Mouse (Mus musculus): ENCODE measurements around the gene Gm21885.
"Not testable (repeated sequence)": the region's sequence is repeated elsewhere in the genome, so short reads cannot be mapped to it uniquely, and the experiment has no call there.

Gene Gm21885

DNA sequence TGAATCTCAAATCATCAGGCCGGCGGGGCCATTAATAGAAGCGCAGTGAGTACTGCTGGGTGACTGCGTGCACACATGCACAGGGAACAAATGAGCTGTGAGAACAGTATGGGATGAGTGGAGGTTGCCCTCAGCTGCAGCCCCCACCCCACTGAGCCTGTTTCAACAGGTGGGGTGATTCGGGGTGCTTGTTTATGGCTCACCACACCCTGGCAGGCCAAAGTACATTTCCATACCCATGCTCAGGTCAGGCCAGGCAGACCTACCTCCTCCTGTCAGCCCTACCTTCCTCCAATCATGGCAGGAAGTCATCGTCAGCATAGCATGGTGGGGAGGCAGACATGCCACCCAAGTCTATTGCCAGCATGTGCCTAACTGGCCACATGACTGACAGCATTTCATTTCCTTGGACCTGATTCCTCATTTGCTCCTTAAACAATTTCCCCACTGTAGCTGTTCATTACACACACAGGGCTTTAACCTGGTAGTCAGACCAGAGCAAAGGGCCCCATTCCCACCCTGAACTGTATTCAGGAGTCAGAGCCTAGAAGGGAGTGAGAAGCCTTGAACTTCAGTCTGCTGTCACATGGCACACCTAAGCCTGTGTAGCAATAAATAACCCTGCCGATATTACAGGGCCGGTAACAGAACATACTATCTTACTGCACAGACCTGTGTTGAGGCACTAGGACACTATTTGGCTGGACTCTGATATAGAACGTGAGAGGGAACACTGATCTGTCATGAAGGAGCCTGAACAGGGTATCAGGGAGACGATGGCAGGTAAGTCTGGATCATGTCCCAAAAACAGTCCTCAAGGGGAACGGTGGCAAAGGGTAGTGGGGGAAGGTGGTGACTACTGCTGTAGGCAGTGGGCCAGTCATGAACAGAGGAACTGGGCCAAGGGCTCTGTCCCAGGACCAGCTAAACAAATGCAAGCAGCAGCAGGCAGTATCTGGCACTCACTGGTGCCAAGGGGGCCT lies at the start of gene Gm21885:
TSS of gene Gm21885 (plus strand) at position 675 of the 983 bp plus-strand sequence.
- peak in 1 of 2 experiments; percentile 21 for DNase-seq

DNA sequence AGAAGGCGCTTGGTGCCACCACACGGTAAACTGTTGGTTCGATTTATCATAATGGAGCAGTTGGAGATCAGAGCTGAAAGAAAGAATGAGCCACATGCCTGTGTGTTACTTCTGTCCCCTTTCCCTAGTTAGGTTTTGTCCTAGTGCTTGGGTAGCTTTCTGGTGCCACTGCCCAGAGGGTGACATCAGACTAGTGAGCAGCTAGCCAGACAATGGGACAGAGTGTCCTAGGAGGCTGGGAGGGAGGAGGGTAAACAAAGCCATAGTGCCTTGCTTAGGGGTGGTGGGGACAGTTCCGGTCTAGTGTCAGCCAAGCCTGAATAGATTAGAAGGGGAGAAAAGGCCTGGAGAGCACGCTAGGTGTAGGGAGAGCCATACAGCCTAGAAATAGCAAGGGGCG lies 48.3 kb upstream of the Gm21885 start:
- no peak for DNase-seq

DNA sequence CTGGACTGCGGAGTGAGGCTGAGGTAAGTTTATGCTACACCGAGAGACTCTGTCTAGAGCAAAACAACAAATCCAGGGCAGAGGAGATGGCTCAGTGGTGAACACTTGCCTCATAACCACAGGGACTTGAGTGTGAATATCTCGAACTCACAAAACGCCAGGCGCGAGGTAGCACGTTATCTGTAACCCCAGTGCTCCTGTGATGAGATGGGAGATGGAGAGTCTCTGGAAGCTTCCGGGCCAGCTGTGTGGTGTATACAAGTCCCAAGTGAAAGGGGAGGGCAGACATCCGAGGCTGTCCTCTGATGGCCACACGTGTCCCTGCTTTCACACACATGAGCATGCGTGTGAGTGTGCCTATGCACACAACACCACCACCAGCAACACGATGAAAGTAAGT lies 47.3 kb upstream of the Gm21885 start:
- no peak for DNase-seq

DNA sequence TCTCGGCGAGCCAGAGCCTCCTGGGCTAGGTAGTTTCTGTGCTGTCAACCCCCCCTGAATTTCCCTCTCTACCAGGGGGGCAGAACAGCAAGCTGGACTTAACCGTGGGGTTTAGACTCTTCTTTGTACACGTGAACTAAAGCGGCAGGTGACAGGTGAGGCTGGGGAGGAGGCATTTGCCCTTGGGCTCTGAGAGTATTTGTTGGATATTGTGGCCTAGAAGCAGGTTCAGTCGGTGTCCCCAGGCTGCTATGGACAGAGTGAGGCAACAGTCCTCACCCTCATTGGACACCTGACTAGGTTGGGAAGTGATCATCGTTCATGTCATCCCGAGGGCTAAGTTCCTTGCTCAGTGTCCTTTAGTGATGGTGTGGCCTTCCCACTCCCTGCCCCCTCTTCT lies 46.8 kb upstream of the Gm21885 start:
- DNase-seq: no peak

DNA sequence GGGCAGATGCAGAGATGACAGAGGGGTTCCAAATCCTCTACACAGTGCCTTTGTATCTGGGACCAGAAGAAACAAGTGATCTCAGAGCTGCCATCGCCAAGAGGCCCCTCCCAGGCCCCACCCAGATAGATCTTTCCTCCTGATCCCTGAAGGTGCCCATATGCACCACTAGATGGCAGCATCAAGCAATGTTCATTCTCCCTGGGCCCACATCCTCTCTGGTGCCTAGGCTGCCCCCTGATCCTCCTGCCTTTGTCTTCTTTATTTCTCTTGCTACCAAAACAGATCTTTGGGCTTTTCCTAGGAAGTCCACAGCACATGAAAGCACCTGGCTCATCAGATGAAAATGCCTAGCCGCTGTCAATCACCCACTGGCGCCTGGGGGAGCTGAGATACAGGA lies 45.6 kb upstream of the Gm21885 start:
- peak; percentile 74 to 82 for DNase-seq

DNA sequence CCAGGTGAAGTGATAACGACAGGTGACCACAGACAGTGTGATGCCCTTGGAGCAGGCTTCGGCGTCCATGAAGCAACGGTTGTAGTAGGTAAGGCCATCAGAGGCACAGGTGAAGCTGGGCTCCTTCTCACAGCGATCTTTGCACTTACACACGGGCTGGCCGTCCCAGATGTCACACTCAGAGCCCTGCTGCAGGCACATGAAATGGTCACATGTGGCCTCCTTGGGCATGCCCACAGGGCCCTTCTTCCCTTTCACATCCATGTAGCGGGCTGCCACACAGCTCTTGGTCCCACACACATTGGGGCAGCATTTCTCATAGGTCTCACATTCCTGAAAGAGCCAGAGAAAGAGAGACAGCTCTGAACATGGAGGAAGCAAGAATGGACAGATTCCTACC lies 42.9 kb upstream of the Gm21885 start:
- DNase-seq: no peak

DNA sequence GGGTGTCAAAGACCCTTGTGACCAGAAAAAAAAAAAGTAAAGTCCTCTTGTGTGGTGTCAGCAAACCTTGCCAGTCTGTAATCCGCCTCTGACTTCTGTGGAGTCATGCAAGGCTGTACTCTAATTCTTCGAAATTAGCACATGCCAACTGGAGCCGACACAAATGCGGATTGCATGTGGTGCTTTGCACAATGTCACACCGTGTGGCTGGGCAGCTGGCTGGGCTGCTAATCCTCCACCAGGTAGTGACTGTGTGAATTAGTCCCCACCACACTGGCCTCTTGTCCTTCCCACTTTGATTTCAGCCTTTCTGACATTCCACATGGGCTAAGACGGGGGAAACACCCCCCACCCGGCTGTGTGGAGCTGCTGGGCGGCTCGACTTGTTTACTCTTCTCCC lies 42.0 kb upstream of the Gm21885 start:
- no peak for DNase-seq

DNA sequence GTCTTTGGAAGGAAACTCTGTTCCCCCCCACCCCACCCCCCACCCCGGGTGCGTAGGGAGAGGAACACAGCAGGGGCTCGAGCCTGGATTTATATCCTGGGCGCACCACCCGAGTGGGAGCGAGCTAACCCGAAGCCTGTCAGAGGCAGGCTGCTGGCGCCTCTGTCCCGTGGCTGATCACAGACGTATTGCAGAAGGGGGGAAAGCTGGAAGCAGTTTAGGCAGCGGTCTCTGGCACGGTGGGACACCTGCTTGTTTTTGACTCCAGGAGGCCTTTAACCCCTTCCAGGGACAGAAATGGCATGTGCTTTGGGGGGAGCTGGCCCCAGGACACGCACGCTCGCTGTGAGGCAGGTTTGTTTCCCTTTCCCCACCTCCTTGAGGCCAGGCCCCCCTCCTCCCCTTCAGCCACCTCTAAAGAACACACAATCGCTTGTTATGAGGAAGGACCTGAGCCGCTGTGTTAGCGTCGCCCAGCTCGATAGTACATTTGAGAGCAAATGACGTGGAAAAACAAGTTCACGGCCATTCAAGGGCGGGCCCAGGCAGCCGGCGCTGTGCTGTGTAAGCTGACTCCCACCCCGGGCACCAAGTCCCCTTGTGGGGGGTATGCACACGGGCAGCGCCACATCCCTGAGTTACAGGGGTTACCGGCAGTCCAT lies 38.8 kb upstream of the Gm21885 start:
- DNase-seq: peak; percentile 53 to 72

DNA sequence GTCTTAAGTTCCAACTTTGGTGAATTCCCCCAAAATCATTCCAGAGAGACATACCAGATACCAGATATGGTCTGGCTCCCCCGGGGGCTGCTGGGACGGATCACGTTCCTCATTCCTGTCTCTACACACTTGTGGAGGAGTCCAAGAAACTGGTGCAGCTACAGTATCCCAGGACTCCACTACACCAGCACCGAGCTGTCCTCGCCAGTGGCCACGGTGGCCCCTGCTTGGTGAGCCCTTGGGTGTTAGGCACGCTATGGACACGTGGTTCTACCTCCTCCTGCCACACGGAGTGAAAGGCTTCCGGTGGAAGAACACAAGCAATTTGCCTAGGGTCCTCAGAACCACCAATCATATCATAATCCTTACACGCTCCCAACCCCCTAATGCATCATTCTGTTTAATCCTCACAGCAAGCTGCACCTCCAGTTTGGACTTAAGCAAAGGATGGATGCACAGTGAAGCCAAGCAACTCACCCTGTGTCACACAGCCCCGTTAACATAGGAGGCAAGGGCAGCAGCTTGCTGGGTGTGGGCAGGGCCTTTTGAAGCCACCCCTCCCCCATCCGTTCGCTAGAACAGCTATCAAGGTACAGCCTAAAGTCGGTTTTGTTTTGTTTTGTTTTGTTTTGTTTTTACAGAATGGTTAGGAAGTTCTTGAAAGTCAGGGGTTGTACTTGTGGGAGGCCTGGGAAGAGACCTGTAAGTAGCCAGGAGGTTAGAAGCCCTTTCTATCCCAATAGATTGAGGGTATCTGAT lies 38.1 kb upstream of the Gm21885 start:
- DNase-seq: peak; percentile 33 to 53

DNA sequence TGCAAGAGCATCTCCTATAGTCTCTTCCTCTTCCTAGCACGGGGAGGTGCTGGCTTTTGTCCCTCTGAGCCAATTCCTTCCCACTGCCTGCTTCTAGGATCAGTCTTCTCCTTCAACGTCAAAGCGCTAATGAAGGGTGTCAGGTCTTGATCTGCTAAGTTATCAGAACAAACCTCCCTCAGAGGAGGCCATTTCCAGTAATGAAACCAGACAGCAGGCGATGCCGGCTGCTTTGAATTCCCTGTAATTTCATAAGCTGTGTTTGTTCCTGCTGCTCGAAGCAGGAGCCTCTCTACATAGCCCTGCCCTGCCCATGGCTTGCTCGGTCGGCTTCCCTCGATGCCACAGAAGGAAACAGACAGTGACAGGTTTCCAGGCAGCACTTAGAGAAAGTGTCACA lies 37.3 kb upstream of the Gm21885 start:
- DNase-seq: no peak

DNA sequence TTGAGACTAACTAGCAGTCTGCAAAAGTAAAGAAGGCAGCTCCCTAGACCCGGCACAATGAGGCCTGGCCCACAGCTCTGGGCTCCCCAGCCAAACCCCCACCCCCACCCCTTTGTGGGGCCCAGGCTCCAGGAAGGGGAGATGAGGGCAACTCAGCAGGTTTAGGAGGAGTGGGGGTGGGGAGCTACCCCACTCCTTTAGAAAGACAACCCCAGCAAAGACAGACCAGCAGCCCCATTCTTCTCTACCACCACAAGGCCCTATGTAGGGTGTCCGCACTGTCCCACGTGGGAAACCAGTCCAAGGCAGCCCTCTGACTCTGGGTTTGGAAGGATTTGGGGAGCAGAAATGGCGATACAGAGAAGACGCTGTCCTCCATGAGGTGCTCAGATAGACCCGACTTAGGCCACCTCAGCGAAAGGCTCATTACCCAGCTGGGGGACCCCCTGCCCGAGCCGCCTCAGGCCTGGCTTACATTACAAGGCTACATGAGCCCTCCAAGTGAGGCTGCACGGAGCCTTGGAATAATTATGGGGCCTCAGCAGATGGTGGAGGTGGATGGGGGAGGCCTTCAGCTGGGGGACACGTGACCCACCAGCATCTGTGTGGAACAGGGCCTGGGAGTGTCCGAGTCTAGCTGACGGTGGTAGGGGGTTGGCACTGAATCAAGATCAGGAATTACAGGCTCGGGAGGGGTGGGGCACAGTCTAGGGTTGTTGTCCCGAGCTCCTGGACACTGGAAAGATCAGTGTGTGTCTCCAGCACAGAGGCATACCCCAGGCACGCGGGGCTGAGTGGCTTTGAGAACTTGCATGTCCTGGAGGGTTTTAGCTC lies 35.5 kb upstream of the Gm21885 start, which contains the start of gene Wfikkn2:
TSS of gene Wfikkn2 (minus strand) at position 51 of the 834 bp plus-strand sequence.
- DNase-seq: peak; percentile 21 to 58

DNA sequence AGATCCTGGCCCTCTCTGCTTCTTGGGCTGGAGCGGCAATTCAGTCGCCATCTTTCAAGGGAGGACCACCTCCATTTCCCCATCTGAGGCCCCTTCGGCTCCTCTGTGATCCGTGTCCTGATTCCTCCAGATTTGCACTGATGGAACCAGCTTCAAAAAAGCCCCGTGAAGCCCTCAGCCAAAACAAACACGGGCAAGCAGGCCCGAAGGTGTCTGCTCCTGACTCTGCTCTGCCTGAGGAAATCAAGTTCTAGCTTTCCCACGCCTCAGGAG lies 34.9 kb upstream of the Gm21885 start:
- no peak for DNase-seq

DNA sequence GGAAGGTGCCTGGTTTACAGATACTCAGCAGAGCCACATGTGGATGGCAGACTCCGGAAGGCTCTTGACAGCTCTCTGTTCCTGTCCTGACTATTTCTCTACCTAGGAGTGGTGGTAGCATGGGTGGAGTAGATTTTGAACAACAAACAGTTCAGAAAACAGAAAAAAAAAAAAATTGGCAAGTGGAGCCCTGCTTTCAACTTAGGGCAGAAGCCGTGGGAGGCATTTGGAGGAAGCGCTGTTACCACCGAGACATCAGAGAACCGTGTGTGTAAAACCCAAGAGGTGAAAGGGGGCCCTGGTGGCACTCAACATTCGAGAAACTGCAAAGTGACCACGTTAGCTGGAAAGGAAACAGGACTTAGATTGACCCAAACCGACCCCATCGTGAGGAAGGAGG lies 28.5 kb upstream of the Gm21885 start:
- DNase-seq: no peak

DNA sequence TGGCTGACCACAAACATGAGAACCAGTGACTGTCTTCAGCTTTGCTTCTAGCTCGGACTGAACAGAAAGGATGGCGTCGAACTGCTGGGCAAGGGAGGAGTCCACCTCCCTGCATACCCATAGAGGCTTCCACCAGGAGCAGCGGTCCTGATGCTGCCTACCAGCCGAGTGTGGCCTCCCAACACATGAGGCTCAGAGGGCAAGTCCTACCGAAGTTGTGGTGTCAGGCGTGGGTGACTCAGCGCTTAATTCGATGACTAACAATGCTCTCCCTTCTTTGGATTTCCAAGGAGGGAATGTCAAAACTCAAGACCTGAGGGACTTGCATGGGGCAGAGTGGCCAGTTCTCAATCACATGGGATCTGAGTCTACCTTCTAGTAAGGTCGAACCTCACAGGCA lies 28.0 kb upstream of the Gm21885 start:
- no peak for DNase-seq

DNA sequence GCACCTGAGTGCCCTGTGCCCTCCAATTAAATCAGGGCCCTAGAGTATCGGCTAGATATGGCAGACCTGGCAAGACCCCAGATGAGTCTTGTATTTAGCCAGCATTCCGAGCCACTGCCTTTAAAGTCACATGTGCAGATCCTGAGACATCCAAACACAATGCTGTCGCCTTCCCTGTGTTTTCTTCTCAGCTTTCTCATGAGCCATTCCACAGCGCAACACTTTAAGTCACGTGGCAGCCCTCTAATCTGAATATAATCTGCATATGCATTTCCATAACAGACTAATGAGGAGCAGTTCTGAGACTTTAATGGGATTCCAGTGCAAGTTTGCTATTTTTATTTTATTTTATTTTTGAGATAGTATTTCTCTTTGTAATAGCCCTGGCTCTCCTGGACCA lies 25.9 kb upstream of the Gm21885 start:
- no peak for DNase-seq

DNA sequence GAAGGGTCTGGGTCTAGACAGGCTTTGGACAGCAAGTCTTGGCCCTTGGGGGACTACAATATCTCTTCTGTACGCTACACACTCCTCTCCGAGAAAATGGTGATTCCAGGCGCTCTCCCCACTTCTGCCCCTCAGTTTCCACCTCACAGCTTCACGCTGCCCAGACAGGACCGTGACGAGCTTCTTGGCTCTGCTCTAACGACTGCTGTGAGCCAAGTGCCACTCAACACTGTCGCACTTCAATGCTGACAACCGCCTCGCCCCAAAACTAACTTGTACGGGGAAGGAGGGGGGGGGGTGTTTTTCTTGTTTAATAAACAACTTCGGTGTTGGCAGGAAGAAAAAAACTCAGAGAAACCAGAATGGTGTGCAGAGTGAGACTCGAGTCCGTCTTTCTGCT lies 23.7 kb upstream of the Gm21885 start:
- DNase-seq: no peak

DNA sequence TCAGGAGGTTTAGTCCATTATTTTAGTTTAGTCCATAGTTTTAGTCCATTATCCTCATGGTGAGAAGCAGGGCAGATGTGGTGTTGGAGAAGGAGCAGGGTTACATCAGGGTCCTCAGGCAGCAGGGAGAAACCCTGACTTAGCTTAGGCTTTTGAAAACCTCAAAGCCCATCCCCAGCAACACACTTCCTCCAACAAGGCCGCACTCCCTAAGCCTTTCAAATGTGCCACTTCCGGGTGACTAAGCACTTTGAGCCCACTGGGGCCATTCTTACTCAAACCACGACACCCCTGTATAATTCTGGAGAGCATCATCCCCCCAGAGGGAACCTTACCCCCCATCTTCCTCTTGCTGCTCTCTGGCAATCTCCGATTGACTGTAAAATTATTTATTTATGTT lies 21.9 kb upstream of the Gm21885 start:
- no peak for DNase-seq

DNA sequence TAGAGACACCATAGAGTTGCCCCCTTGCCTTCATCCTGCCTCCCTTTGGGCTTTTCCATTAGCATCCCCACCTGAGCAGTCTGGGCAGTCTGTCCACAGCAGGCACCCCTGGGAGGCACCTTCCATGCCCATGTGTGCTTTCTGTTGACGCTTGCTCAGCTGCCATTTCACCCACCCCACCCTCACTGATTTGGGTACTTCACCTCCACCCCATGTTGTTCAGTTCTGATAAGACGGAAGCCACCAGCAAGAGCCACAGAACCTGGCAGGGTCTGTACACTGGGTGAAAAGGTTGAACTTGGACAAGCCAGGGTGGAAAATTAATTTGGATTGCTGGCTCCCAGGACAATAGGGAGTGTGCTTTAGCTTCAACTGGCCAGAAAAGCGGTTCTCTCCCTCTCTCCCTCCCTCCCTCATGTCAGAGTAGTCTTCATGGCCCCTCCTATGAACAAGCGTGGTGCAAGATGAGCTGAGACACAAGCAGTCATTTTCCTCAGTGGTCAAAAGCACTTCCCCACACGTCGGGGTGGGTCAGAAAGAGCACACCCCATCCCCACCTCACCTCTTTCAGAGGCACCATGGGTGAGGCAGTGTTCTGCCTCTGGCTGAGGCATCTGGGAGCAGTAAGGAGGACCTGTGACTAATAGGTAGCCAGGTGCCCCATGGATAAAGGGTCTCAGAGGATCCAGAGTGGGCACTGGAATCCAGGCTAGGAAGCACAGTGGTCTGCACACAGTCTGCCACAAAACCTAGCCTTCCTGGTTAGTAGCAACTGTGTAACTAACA lies 19.9 kb upstream of the Gm21885 start:
- no peak for DNase-seq

DNA sequence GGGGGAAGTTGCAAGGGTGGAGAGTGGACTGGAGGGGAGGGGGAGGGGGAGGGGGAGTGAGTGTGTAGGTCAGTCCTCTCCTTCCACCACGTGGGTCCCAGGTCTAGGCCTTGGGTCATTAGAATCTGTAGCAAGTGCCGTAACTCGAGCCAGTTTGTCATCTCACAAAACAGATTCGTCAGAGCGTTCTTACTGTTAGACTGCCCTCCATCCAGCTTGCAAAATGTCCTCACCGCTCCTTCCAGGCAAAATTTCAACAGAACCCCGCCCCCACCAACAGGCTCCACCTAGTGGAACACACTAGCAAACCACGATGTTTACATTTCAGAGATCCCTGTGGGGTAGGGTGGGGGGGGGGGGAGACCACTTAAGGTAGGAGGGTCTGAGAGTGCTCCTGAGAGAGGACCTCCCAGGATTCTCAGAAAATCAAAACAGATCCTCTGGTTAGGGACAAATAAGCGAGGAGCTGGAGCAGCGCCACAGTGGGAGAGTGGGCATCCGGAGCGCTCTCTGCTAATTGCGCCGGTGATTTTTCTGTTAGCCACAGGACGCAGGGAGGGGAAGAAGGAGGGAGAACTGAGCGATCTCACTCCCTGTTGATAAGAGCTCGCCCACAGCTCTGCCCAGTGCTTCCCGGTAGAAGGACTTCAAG lies 16.4 kb upstream of the Gm21885 start:
- DNase-seq: peak; percentile 80 to 86

DNA sequence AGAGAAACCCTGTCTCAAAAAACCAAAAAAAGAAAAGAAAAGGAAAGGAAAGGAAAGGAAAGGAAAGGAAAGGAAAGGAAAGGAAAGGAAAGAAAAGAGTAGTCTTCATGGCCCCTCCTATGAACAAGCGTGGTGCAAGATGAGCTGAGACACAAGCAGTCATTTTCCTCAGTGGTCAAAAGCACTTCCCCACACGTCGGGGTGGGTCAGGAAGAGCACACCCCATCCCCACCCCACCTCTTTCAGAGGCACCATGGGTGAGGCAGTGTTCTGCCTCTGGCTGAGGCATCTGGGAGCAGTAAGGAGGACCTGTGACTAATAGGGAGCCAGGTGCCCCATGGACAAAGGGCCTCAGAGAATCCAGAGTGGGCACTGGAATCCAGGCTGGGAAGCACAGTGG lies 15.5 kb upstream of the Gm21885 start:
- DNase-seq: not testable (repeated sequence)

DNA sequence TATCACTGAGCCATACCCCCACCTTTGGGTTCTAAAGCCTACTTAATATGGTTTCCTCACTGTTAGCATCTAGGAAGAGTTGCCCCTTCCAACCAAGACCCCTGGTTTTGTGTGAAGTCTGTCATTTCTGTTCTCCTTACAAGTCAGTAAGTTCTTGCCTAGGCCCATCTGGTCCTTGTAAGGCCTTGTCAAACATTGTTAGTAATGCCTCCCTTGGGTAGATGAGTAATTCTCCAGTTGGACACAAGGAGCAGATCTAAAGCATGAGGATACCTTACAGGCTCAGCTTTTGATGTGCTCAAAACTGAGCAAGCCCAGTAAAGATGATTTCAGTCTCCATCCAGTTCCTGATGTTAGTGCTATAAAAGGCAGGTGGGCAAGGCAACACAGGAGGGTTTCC lies 12.9 kb upstream of the Gm21885 start:
- DNase-seq: no peak
